Mouse (Mus musculus) CH12.LX (cell line): ENCODE data around the gene 5730522E02Rik.

ENCODE experiments used
- CTCF ChIP-seq, 2 experiments: IDR thresholded peaks in 1 of 2; conservative IDR thresholded peaks in 1 of 2; 2 replicates each; pipeline ENCODE4 v1.5.1; 2011 to 2012; ENCODE audit warnings: low read depth in 2 of 2, low read length in 2 of 2, improper control_type of control experiment in 1 of 2, inconsistent platforms in 1 of 2, mild to moderate bottlenecking in 1 of 2, moderate library complexity in 1 of 2
- E2F4 ChIP-seq: IDR thresholded peaks from 2 replicates; pipeline ENCODE4 v1.6.1; 2011; ENCODE audit warnings: low read depth, low read length, improper control_type of control experiment; ENCODE audit not compliant: insufficient replicate concordance
- GABPA ChIP-seq: IDR thresholded peaks from 2 replicates; pipeline ENCODE4 v1.6.1; 2012; ENCODE audit warnings: low read depth, low read length, improper control_type of control experiment, inconsistent platforms; ENCODE audit not compliant: insufficient replicate concordance
- JUN ChIP-seq: IDR thresholded peaks from 2 replicates; pipeline ENCODE4 v1.6.1; 2011; ENCODE audit warnings: low read depth, mild to moderate bottlenecking, low read length, improper control_type of control experiment, moderate library complexity; ENCODE audit not compliant: insufficient read depth
- MEF2A ChIP-seq: IDR thresholded peaks from 2 replicates; pipeline ENCODE4 v1.6.1; 2014; ENCODE audit warnings: low read depth, mild to moderate bottlenecking, inconsistent platforms, low read length, improper control_type of control experiment, borderline replicate concordance
- POLR2A ChIP-seq: IDR thresholded peaks from 2 replicates; pipeline ENCODE4 v1.6.1; 2011; ENCODE audit warnings: low read depth, mild to moderate bottlenecking, improper control_type of control experiment, low read length
- POLR2AphosphoS2 ChIP-seq: IDR thresholded peaks from 2 replicates; pipeline ENCODE4 v1.6.1; 2011; ENCODE audit warnings: low read depth, low read length, improper control_type of control experiment
- RCOR1 ChIP-seq: conservative IDR thresholded peaks from 2 replicates; pipeline ENCODE4 v1.6.1; 2012; ENCODE audit warnings: low read depth, mild to moderate bottlenecking, inconsistent platforms, low read length, improper control_type of control experiment
- TCF12 ChIP-seq: IDR thresholded peaks from 2 replicates; pipeline ENCODE4 v1.6.1; 2014; ENCODE audit warnings: low read depth, mild to moderate bottlenecking, inconsistent platforms, low read length, improper control_type of control experiment
- USF2 ChIP-seq: conservative IDR thresholded peaks from 2 replicates; pipeline ENCODE4 v1.6.1; 2011; ENCODE audit warnings: low read depth, low read length, improper control_type of control experiment
- ZNF384 ChIP-seq: IDR thresholded peaks from 2 replicates; pipeline ENCODE4 v1.6.1; 2012; ENCODE audit warnings: low read depth, low read length, improper control_type of control experiment, inconsistent platforms

GRCm38 (mm10) chr11:26203466-26203865 is 7.1 kb downstream of the 5730522E02Rik start:
- no peak for TF ChIP-seq MEF2A
- TF ChIP-seq TCF12, result no peak
- TF ChIP-seq GABPA, result no peak
- no peak for TF ChIP-seq CTCF (conservative IDR thresholded peaks at IDR 0.05 in 1 of 2, IDR thresholded peaks at IDR 0.05 in 1 of 2; ENCODE audit: low read depth in 2 of 2, low read length in 2 of 2)
- TF ChIP-seq POLR2A, result no peak
- TF ChIP-seq ZNF384, result no peak
- TF ChIP-seq JUN, result no peak
- no peak for TF ChIP-seq USF2
- no peak for TF ChIP-seq POLR2AphosphoS2
- TF ChIP-seq E2F4, result no peak
- TF ChIP-seq RCOR1, result no peak
